Mouse (Mus musculus): Measurements from ENCODE around the gene Hus1.

The Hus1 gene

DNA sequence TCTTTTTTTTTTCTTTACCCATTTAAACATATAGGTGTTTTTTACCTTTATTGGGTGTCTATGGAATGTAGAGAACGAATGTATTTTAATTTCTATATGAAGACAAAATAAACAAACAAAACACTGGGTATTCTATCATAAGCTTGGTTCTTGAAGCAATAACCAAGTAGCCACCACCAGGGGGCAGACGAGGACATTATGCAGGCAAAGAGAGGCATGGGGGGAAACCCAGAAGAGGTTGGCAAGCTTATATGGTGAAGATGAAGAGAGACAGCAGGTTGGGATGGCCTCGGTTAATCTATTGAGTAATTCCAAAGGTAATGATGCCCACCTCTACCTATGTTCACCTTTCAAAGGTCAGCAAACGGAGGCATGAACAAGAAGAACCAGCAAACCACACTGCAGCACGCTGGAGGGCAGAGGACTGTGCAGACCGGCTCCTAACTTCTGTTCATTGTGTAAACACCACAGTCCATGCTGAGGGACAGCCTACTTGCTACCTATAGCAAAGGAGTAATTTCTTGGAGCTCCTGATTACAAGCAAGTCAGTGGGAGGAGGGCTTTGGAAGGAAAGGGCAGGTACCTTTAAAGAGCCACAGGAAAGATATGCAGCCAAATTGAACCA lies 27.6 kb downstream of the Hus1 start:
- peak; percentile 32 to 79 for DNase-seq (ENCODE audit: low spot score in 2 of 2)

- no peak for DNase-seq (ENCODE audit: low spot score in 2 of 2)
These were observed 32.8 kb downstream of the Hus1 start for GRCm38 (mm10) chr11:8978154-8978553.

DNA sequence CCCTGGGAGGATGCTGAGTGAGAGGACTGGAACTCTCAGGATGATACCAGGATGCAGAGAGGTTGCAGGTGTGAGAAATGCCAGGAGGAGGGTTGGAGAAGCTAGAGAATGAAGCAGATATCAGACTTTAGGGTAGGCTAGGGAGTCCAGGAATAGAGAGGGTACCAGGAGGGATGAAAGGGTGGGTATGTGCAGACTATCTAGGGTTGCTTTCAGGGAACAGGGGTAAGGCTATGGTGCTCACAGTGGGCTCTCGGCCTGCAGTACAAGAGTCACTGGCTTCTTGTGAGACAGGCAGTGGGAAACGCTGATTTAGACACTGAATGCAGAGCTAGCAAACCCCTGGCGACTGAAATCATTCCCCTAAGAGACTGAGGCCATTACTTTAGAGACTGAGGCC lies 37.8 kb downstream of the Hus1 start, which contains the start of gene Pkd1l1:
Gene Pkd1l1, minus strand, starts transcription at position 101 of the 400 bp plus-strand sequence.
- no peak for DNase-seq (ENCODE audit: low spot score in 2 of 2)

DNA sequence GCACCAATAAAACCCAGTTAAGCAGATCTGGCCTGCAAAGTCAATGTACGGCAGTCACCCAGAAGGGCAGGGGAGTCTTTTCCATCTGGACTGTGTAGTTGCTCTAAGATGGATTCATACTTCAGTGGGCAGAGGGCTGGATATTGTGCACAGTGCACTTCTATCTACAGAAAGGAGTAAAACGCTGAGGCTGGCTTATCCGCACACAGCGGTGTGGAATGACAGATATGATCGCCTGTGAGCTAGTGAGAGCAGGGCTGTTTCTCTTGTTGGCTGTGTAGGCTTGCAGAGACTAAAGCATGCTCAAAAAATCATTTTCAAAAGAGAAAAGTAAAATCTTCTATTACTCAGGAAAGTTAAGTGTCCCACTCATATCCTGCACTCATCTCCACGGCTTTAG lies 38.9 kb downstream of the Hus1 start:
- DNase-seq (ENCODE audit: low spot score in 2 of 2) = no peak

DNA sequence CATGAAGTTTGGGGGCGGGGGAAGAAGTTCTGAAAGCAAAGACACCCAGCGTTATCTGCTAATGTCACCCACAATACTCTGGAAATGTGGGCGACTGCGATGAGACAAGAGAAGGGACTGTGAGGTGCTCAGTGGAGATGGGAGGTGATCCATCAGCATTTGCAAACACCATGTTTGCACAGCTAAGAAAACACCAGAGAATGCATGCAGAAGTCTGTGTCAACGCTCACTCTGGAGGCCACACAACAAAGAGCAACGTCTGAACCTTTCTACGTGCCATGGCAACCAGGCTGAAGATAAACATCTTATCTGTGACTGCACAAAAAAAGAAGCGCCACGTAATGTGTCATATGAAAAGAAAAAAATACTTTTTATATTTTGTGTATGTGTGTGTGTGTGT lies 40.5 kb downstream of the Hus1 start:
- DNase-seq (ENCODE audit: low spot score in 2 of 2) = no peak

DNA sequence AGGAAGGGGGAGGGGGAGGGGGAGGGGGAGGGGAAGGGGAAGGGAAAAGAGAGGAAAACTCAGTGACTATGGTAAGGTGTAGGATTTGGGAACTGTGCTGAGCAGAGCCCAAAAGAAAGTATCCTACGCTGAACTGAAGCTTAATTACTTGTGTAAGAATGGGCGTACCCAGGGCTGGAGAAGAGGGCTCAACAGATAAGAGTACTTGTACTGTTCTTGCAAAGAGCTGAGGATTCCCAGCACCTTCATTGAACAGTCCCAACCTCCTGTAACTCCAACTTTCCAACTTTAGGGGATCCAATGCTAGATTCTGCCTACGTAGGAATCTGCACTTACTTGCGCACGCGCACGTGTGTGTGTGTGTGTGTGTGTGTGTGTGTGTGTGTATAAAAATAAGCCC lies 42.9 kb downstream of the Hus1 start:
- DNase-seq (ENCODE audit: low spot score in 2 of 2) = no peak

- DNase-seq (ENCODE audit: low spot score in 2 of 2) = no peak
These were observed 52.4 kb downstream of the Hus1 start for GRCm38 (mm10) chr11:8958572-8958971.

DNA sequence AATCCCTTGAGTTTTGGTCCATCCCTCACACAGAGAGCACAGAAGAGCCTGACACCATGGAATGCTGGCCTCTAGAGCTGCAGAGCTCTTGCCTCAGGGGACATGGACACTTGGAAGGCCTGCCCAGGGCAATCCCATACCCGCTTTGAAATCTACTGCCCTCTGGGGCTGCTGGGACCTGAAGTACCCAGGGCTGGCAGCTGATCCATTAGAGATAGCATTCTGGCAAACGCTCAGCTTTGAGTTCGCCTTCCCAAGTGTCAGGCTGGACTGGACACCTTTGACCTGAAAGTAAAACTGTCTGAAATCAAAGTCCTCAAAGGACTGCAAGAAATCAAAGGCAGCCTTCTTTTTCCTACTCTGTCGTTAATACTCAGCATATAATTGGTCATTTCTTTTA lies 52.9 kb downstream of the Hus1 start:
- DNase-seq (ENCODE audit: low spot score in 2 of 2) = no peak

GRCm38 (mm10) chr11:8957023-8957422 lies 54.0 kb downstream of the Hus1 start:
- DNase-seq (ENCODE audit: low spot score in 2 of 2) = no peak

- DNase-seq (ENCODE audit: low spot score in 2 of 2) = peak in 1 of 2 experiments; percentile 17
These were observed 55.3 kb downstream of the Hus1 start for GRCm38 (mm10) chr11:8955678-8956077.

GRCm38 (mm10) chr11:8949765-8950430 lies 61.1 kb downstream of the Hus1 start:
- DNase-seq (ENCODE audit: low spot score in 2 of 2) = no peak

DNA sequence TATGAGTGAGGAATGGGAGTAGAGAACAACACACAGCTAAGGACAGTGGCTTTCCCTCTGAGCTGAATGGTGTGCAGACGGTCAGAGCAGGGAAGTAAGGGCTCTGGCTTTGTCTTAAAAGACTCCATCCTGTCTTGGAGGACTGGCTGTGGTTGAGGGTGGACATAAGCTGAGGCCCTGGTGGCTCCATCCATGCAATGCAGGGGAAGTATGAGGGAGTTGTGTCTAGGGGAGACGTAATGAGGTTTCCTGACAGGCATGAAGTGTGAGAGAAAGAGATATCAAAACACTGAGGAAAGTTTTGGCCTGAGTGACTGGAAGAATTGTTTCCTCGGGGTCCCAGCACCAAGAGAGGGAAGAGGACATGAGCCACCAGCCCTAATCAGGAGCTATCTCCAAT lies 62.1 kb downstream of the Hus1 start:
- no peak for DNase-seq (ENCODE audit: low spot score in 2 of 2)

- no peak for DNase-seq (ENCODE audit: low spot score in 2 of 2)
These were observed 66.9 kb downstream of the Hus1 start for GRCm38 (mm10) chr11:8944114-8944513.
